Mouse (Mus musculus): Measurements from ENCODE around the gene Itga9.

The Itga9 gene

DNA sequence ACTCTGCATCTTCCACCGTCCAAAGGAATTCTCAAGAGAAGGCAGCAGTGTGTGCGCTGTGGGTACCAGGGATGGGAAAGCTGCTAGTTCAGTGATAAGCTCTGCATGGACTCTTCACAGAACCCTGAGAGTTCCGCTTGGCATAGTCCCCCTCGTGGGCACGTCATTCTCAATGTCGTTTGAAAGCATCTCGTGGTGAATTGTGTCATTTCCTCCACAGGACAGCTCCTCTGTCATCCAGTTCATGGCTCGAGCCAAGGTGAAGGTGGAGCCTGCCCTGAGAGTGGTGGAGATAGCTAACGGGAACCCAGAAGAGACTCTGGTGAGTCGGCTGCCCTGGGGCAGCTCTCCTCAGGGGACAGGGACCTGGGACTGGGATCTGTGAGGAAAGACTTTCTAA, 270.4 kb downstream of the Itga9 start:
- no peak for DNase-seq (ENCODE audit: extremely low spot score)

DNA sequence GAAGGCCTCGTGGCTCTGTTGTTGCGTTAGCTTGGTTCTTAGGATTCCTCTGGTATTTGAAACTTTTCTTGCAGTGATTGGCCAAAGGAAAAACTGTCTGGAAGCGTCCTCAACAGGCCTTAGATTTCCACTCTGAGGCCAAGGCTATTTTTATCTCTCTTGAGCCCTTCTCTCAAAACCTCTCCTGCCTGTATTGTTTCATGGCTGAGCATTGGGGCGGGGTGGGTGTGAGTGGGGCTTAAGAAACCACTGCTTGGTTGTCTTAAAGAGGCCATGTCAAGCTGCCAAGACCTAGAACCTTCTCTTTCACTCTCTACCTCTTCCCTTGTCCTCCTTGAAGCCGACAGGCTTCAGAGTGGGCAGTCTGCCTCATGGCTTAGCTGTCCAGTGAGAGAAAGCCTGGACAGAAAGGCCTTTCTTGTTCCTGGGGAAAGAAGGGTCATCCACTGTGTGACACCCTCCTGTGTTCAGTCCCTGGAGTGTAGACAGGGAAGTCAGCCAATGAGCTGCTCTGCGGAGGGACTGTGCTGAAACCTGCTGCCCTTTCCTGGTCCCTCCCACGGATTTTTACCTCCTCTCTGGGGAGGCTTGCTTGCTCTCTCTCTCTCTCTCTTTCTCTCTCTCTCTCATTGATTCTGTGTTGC, 271.0 kb downstream of the Itga9 start:
- no peak for DNase-seq (ENCODE audit: extremely low spot score)

DNA sequence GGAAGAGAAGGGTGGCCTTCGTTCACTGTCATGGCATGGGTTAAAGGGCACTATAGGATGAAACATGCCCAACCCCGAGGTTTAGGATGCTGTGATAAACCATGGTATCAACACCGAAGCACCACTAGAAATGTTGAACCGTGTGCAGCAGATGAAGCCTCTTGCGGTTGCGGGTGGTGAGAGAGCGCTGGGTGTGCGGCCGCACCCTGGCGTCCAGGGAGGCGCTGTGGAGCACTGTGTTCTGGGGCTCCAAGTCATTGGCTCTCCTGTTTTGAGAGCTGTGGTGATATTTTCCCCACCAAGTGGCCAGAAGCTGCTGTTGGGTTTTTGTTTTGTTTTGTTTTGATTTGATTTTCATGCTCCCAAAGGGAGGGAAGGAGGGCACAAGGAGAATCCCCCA, 272.1 kb downstream of the Itga9 start:
- no peak for DNase-seq (ENCODE audit: extremely low spot score)

DNA sequence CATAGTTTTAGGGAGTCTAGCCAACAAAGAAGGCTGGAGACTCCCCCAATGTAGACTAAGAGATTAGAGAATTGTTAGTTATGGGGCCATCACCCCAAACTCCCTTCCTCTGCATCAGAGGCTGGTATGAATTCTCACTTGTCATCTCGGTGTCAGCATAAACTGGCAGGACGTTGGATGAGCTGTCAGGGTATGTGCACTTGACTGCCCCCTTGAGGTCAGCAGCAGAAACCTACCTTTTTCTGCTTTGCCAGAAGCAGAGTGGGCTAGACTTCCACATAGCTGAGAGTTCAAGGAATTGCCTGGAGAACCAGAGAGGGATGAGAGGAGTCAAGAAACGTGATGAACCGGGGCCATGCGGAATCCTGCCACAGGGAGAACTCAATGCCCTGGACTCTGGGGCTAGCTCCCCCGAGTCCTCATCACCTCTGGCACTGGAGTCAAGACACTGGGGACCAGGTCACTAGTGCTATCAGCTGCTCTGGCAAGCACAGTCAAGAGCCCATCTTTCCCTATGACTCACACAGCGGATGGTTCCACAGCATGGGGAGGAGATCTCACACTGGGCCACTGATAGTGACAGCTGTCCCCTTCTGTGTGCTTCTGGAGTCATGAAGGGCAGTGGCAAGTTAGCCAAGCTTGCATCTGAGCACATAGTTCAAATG, 274.9 kb downstream of the Itga9 start:
- no peak for DNase-seq (ENCODE audit: extremely low spot score)

DNA sequence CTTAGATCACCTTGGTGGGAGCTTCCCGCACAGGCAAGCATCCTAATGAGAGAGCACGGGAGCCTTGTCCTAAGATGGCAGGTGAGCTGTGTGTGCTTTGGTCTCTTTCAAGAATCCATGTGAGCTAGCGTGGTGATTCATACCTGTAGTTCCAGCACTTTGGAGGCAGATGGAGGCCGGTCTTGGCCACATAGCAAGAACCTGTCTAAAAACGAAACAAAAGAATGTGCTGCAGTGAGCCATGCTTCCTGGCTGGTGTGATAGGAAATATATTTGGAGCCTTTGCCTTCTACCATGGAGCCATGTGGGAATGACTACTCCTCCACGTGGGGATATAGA, 275.4 kb downstream of the Itga9 start:
- no peak for DNase-seq (ENCODE audit: extremely low spot score)

DNA sequence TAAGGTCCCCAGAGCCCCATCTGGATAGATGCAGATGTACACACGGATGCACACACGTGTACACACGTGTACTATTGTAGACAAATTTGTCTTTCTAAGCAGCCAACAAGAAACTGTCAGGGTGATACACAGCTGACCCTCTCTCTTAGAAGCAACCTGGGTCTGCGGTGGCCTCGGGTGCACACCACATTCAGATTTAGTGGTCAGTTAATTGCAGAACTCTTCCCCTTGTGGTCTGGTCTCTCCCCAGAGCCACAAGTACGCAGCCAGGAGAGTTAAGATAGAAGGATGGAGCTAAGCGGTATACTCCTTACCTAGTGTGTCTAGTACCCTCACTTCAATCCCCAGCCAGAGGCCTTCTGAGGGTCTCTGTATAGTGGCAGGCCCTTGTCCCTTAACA, 276.7 kb downstream of the Itga9 start:
- no peak for DNase-seq (ENCODE audit: extremely low spot score)

DNA sequence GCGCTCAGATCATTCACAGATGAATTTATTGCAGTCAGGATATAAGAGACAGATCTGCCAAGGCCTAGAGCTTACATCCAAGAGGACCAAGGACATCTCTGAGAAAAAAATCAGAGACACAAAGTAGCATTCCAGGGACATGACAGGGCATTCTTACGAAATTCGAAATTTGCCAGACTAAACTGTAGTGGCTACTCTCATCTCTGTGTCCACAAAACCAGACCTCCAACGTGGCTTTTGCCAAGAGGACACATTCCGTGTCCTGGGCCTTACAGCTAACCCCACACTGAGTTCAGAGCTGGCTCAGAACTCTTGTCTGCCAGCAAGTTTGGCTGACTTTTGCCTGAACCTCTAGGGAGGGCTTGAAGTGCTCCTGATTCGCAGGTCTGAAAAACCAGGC, 279.3 kb downstream of the Itga9 start:
- DNase-seq (ENCODE audit: extremely low spot score) = no peak

DNA sequence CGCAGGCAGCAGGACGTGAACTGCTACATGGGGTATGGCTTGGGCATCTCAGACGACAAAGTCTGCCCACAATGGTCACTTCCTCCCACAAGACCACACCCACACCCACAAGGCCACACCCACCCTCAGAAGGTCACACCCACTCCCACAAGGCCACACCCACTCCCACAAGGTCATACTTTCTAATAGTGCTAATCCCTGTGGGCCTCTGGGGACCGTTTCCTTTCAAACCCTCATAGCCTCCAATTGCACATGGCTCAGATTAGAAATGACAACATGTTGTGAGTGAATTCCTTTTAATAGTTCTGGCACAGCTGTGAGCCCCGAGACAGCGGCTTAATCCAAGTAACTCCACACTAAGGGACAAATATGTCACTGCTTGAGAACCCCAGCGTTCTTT, 280.7 kb downstream of the Itga9 start:
- DNase-seq (ENCODE audit: extremely low spot score) = no peak

DNA sequence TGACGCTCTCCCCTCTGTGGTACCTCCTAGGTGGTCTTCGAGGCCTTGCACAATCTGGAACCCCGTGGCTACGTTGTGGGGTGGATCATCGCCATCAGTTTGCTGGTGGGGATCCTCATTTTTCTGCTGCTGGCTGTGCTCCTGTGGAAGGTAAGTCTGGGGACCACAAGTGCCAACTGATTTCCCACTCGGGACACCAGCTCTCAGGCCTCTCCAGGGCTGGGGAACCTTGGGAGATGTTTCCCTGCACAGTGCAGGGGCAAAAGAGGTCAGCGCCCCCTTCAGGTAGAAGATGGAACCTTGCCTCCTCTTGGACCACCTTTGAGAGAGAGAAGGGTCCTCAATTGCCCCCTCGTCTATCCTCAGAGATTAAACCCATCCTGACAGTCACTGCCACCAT, 281.2 kb downstream of the Itga9 start:
- no peak for DNase-seq (ENCODE audit: extremely low spot score)

DNA sequence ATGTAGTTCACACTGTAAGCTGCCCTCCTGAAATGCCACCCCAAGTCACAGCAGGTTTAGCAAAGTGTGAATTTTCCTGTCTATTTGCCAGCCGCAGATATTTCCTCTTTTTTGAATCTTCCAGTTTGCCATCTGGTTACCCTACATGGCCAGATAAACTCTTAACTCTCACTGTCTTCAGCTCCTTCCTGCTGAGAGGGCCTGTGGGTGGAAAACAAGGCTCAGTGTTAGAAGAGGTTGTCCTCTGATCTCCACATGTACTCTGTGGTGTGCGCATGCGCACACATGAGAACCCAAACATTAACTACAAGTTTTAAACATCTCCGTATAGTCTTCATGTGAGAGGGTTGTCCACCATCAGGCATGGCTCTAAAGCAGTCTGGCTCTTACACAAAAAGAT, 283.7 kb downstream of the Itga9 start:
- no peak for DNase-seq (ENCODE audit: extremely low spot score)

DNA sequence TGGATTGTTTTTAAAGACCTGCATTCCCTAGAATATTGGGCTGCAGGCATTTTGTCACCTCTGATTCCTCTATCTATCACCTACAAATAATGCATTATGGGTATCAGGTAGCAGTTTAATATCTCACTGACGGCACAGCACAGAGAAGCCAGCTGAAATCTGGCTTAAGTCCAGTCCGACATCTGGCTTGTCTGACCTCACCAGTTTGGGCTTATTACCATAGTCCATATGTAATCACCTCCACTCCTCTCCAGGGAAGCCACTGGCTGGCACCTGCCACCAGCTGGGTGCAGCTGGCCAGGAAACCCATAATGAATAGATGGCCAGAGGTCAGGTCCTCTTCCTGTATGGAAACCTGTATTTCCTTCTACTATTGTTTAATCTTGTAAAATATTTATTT, 284.2 kb downstream of the Itga9 start:
- DNase-seq (ENCODE audit: extremely low spot score) = no peak

DNA sequence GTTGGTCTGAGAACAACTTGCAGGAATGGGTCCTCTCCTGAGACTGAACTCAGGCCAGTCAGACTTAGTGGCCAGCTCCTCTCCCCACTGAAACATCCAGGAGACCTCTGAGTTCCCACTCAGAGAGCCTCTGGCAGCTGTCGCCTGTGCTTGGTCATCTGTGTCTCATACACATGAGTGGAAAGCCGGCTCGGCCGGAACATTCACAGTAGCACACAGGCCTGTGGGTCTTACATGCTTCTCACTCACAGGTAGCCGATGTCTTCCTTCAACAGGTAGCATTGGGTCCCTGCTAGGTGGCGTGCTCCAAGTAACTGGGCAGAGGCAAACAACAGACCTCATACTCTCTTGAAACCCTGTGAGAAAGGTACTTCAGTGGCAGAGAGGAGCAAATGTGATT, 284.6 kb downstream of the Itga9 start:
- no peak for DNase-seq (ENCODE audit: extremely low spot score)

DNA sequence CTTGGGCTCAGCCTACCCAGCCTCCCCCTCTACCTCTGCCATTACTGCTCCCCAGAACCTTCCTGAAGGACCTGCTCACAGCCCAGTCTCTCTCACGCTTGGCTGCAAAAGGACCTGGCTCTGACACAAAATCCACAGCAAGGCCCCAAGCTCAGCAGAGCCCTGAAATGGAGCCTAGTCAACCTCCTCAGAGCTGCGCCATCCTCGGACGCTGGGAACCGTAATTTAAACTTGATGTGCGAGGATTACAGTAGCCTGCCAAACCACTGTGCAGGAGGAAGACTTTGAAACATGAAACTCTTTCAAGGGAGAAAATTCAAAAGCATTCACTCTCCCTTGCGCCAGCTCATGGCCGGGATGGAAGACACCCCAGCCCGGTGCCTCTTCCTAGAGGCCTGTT, 285.1 kb downstream of the Itga9 start:
- DNase-seq (ENCODE audit: extremely low spot score) = no peak

DNA sequence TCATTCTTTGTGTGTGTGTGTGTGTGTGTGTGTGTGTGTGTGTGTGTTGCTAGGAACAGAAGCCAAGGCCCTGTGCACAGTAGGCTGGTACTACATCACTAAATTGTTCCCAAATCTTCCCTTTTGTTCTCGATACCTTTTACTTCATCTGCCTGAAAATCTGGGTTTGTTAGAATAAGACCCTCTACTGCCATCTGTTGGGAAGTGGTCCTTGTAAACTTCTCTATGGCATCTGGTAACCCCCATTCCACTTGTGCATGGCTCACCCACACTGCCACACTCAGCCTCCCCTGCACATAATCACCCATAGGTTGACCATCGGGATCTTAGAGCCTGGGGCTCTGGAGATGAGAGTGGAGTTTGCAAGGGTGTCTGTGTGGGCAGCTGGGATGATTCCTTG, 288.6 kb downstream of the Itga9 start:
- no peak for DNase-seq (ENCODE audit: extremely low spot score)

DNA sequence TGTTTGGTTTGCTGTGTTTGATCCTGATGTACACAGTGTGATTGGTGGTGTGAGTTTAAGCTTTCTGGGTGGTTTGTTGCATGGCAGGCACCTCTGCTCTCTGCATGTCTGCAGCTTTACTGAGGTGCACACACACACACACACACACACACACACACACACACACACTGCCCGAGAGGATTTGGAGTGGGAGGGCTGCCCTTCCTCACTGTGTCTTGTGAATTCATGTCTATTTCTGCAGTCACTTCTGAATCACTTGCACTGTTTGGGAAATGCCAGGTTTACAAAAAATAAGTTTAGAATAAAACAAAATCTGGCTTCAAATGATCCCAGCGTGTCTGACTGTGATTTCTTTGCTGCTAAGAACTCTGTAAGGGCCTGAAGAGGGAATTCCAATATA, 294.2 kb downstream of the Itga9 start:
- no peak for DNase-seq (ENCODE audit: extremely low spot score)

DNA sequence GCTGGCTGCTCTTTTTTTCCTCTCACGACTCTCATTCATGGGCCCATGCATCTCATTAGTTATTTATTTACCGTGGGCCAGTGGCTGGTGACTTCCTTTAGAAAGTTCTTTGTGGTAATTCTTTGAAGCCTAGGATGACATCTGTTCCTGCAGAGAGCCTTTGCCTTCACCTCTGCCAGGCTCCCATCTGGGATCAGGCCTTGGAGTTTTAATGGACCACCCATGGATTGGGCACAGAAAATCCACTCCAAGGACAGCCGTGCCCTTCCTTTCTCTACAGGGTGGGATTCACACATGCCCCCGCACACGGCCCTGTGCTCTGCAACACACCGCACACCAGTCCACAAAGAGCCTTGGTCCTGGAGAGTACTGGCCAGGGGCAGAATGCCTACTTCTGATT, 295.4 kb downstream of the Itga9 start:
- DNase-seq (ENCODE audit: extremely low spot score) = no peak

DNA sequence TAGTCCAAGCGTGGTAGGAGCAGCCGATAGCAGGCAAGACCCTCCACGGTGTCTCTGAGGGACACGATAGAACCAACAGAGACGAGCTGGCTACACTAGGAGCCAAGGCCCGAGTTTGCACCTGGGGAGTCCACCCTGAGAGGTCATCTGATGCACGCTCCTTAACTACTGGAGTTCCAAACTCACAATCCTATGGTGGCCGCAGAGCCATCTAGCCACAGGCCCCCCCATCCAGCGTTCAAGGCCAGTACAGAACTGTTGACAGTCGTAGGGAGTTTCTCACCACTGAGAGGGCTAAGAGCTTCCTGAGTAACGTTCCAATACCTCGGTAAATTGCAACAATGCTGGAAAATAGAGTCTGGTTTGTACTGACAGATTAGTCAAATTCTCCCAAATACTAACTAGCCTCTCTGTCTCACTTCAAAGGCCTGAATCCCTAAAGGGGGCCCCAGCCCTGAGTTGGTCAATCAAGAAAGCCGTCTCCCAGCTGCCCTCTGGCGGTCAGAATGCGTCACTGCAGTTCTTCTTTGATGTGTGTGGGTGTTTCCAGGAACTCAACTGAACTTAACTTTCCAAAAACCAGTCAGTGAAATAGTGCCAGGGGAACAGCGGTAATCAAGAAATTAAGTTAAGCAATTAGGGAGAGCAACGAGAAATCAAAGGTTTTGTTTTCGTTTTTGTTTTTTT, 301.6 kb downstream of the Itga9 start:
- peak; percentile 87 for DNase-seq (ENCODE audit: extremely low spot score)

DNA sequence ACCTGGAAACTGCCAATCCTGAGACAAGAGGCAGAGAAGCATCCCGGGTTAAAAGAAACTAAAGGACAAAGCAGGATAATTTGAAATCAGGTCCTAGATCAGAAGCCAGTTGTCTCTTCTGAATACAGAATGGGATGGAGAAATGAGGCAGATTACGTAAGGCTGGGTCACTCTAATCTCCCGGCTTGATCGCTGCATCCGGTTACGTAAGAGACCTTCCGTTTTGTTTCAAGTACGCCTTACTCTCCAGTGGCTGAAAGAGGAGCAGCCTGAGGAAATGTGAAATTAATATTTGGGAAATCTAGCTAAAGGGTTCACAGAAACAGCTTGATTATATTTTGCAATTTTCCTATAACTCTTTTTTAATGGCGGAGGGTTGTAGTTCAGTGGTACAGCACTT, 306.6 kb downstream of the Itga9 start:
- DNase-seq (ENCODE audit: extremely low spot score) = no peak

DNA sequence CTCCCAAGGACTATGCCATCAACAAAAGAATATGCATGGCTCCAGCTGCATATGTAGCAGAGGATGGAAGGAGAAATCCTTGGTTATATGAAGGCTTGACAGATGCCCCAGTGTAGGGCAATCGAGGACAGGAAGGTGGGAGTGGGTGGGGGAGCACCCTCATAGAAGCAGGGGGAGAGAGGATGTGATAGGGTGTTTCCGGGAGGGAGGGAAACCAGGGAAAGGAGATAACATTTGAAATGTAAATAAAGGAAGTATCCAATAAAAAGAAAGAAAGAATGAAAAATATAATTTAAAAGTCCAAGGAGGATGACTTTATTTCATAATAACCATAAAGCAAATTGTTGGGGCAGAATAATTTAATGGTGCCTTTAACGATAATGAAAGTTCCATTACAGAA, 307.1 kb downstream of the Itga9 start:
- no peak for DNase-seq (ENCODE audit: extremely low spot score)

DNA sequence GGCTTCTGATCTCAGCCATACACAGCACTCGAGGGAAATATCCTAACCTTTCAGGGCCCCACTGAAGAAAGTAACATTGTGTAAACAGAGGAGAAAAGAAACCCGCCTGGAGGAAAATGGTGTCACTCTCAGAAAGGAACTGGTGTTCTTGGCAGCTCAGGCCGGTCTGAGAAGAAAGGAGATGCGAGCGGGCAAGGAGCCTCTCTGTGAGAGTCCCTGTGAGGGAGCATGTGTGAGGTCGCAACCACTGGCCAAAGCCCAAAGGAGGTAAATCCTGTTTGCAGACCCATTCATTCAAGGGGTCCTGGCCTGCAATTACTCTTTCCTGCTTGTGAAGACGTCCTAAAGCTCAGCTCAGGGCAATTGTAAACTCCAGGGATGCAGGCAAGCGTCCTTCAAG, 308.1 kb downstream of the Itga9 start:
- no peak for DNase-seq (ENCODE audit: extremely low spot score)

DNA sequence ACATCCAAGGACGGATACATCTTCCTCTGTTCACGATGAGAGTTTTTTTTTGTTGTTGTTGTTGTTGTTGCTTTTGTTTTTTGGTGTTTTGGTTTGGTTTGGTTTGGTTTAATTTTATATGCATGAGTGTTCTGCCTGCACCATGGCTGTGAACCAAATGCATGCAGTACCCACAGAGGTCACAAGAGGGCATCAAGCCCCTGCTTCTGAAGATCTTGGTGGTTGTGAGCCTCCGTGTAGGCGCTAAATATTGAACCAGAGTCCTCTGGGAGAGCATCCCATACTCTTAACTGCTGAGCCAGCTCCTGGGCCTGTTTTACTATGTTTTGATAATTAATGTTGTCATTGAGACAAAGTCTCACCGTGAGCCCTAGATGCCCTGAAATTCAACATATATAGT, 308.8 kb downstream of the Itga9 start:
- no peak for DNase-seq (ENCODE audit: extremely low spot score)

DNA sequence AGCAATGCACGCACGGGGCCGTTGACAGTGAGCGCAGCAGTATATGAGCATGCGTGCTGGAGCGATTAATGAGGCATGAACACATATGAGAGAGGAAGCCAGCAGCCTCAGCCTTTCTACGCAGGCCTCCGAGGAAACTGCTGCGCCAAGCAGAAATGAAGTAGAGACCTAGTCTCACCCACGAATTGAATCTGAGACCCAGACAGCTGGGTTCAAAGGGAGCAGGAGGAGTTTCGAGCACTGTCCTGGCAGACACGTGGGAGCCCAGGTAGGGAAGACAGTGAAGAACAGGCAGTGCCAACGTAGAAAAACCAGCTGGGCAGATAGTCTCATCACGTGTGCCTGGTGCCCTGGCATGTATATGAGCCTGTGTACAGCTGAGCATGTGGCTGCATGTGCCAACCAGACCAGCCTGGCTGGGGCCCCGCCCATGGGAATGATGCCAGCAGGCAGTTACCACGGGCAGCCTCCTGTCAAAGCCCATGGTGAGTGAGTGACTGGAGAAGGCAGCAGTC, 313.2 kb downstream of the Itga9 start:
- no peak for DNase-seq (ENCODE audit: extremely low spot score)

DNA sequence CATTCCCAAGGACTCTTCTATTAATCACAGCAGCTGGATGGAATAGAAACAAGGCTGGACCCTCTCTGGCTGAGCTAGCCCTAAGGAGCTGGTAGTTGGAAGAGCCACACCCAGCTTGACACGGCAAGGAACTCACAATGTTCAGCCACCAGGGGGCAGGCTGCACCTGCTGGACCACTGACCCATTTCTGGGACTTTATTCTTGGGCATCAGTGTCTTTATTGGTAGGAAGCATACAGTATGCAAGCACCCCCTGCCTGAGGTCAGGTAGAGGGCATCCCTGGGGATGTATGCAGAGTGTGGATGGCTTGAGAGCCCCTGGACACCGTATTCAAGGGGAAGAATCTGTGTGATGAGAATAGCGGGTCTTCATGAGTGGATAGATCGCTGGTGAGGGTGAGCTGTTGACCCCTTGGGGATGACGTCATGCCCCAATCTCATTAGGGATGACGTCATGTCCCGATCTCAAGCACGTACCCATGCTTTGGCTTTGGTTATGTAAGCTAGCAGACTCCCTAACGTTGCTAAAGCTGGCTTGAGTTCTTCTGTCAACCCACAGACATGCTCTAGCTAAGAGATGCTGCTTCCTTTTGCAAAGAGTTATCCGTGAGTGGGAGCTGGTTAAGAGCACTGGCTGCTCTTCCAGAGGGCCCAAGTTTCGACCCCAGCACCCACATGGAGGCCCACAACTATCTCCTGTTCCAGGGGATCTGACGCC, 314.5 kb downstream of the Itga9 start:
- peak; percentile 80 for DNase-seq (ENCODE audit: extremely low spot score)

Measured in embryo, embryonic 9.5 days (tissue).